Mouse (Mus musculus) MEL (cell line): ENCODE measurements at regions not wholly inside any gene's neighbourhood (a gene's known extent, or its start where the extent isn't known, plus 50 kb on each side); places are given as distances from the start of the nearest gene placed in this dataset.

Experiments
- DNase-seq: peaks from one replicate; pipeline ENCODE4 v3.0.0; 2011; ENCODE audit warnings: low read depth, low spot score
- H3K27ac ChIP-seq: 2 replicates; pipeline ENCODE4 v1.5.1; 2012; ENCODE audit warnings: low read depth, mild to moderate bottlenecking, control low read depth, low read length, moderate library complexity; ENCODE audit not compliant: control insufficient read depth
- H3K27me3 ChIP-seq, 2 experiments: fragments of 150-350 bp in 1 of 2; sonication (generic) in 1 of 2; 2 replicates each; pipeline ENCODE4 v1.6.1; 2012; ENCODE audit warnings: low read length in 2 of 2, mild to moderate bottlenecking in 2 of 2, improper control_type of control experiment in 1 of 2, moderate library complexity in 1 of 2; ENCODE audit not compliant: insufficient read depth in 2 of 2, control insufficient read depth in 1 of 2
- H3K36me3 ChIP-seq, 2 experiments: 2 replicates each; pipeline ENCODE4 v1.6.1; 2012 to 2014; ENCODE audit warnings: low read length in 2 of 2, improper control_type of control experiment in 1 of 2, inconsistent platforms in 1 of 2, mild to moderate bottlenecking in 1 of 2; ENCODE audit not compliant: insufficient read depth in 2 of 2, control insufficient read depth in 1 of 2
- H3K4me1 ChIP-seq, 2 experiments: fragments of 150-350 bp in 1 of 2; sonication (generic) in 1 of 2; 2 replicates each; pipeline ENCODE4 v1.6.1; 2012; ENCODE audit warnings: low read length in 2 of 2, improper control_type of control experiment in 1 of 2, mild to moderate bottlenecking in 1 of 2; ENCODE audit not compliant: insufficient read depth in 2 of 2, control insufficient read depth in 1 of 2
- H3K4me3 ChIP-seq, 2 experiments: fragments of 150-350 bp in 1 of 2; sonication (generic) in 1 of 2; 2 replicates each; pipeline ENCODE4 v1.5.1; 2012; ENCODE audit warnings: low read depth in 2 of 2, low read length in 2 of 2, mild to moderate bottlenecking in 2 of 2, moderate library complexity in 2 of 2, control low read depth in 1 of 2, improper control_type of control experiment in 1 of 2; ENCODE audit not compliant: control insufficient read depth in 1 of 2, insufficient read depth in 1 of 2
- H3K79me2 ChIP-seq: 2 replicates; pipeline ENCODE4 v1.6.1; 2012; ENCODE audit warnings: mild to moderate bottlenecking, low read length, moderate library complexity; ENCODE audit not compliant: control insufficient read depth, poor library complexity, insufficient read depth
- H3K9ac ChIP-seq: 2 replicates; pipeline ENCODE4 v1.6.1; 2012; ENCODE audit warnings: low read depth, mild to moderate bottlenecking, control low read depth, low read length, moderate library complexity; ENCODE audit not compliant: control insufficient read depth, poor library complexity, severe bottlenecking
- H3K9me3 ChIP-seq: fragments of 150-350 bp; sonication (generic); replicated peaks from 2 replicates; pipeline ENCODE4 v1.6.1; 2012; ENCODE audit warnings: mild to moderate bottlenecking, low read length, improper control_type of control experiment, moderate library complexity; ENCODE audit not compliant: insufficient read depth
- CHD2 ChIP-seq: IDR thresholded peaks from 2 replicates; pipeline ENCODE4 v1.6.1; 2011; ENCODE audit warnings: low read length, improper control_type of control experiment
- CTCF ChIP-seq, 3 experiments: IDR thresholded peaks in 2 of 3; conservative IDR thresholded peaks in 1 of 3; 2 replicates each; pipeline ENCODE4 v1.5.1; 2011 to 2012; ENCODE audit warnings: low read length in 3 of 3, low read depth in 2 of 3, mild to moderate bottlenecking in 2 of 3, improper control_type of control experiment in 1 of 3, inconsistent platforms in 1 of 3, mixed read lengths in 1 of 3, moderate library complexity in 1 of 3; ENCODE audit not compliant: control insufficient read depth in 1 of 3, insufficient read depth in 1 of 3, poor library complexity in 1 of 3, severe bottlenecking in 1 of 3
- ELF1 ChIP-seq: IDR thresholded peaks from 2 replicates; pipeline ENCODE4 v1.6.1; 2014; ENCODE audit warnings: low read depth, mild to moderate bottlenecking, inconsistent platforms, low read length, improper control_type of control experiment, moderate library complexity
- EP300 ChIP-seq, 2 experiments: IDR thresholded peaks; 2 replicates each; pipeline ENCODE4 v1.6.1; 2011; ENCODE audit warnings: improper control_type of control experiment in 2 of 2, low read length in 2 of 2, low read depth in 1 of 2, mild to moderate bottlenecking in 1 of 2
- GABPA ChIP-seq: IDR thresholded peaks from 2 replicates; pipeline ENCODE4 v1.6.1; 2012; ENCODE audit warnings: low read depth, mild to moderate bottlenecking, inconsistent platforms, low read length, improper control_type of control experiment, moderate library complexity
- HCFC1 ChIP-seq: IDR thresholded peaks from 2 replicates; pipeline ENCODE4 v1.6.1; 2012; ENCODE audit warnings: low read depth, mild to moderate bottlenecking, inconsistent platforms, low read length, improper control_type of control experiment, moderate library complexity
- JUND ChIP-seq: IDR thresholded peaks from 2 replicates; pipeline ENCODE4 v1.6.1; 2011; ENCODE audit warnings: low read depth, mild to moderate bottlenecking, improper control_type of control experiment, low read length
- KAT2A ChIP-seq: conservative IDR thresholded peaks from 2 replicates; pipeline ENCODE4 v1.6.1; 2012; ENCODE audit warnings: low read depth, low read length, improper control_type of control experiment, inconsistent platforms
- MAFK ChIP-seq: IDR thresholded peaks from 2 replicates; pipeline ENCODE4 v1.6.1; 2011; ENCODE audit warnings: low read depth, mild to moderate bottlenecking, low read length, improper control_type of control experiment, borderline replicate concordance
- MEF2A ChIP-seq: IDR thresholded peaks from 2 replicates; pipeline ENCODE4 v1.6.1; 2014; ENCODE audit warnings: low read depth, mild to moderate bottlenecking, inconsistent platforms, low read length, improper control_type of control experiment; ENCODE audit not compliant: poor library complexity, insufficient replicate concordance, severe bottlenecking; ENCODE audit errors: extremely low read depth
- MYB ChIP-seq: IDR thresholded peaks from 2 replicates; pipeline ENCODE4 v1.6.1; 2011; ENCODE audit warnings: mild to moderate bottlenecking, low read depth, low read length, improper control_type of control experiment
- MYC ChIP-seq: IDR thresholded peaks from 2 replicates; pipeline ENCODE4 v1.6.1; 2011; ENCODE audit warnings: low read depth, mild to moderate bottlenecking, low read length, improper control_type of control experiment, moderate library complexity
- NELFE ChIP-seq: IDR thresholded peaks from 2 replicates; pipeline ENCODE4 v1.6.1; 2011; ENCODE audit warnings: low read depth, low read length, improper control_type of control experiment
- NRF1 ChIP-seq: IDR thresholded peaks from 2 replicates; pipeline ENCODE4 v1.6.1; 2014; ENCODE audit warnings: low read depth, mild to moderate bottlenecking, inconsistent platforms, low read length, improper control_type of control experiment, moderate library complexity; ENCODE audit not compliant: poor library complexity, insufficient read depth, severe bottlenecking
- POLR2A ChIP-seq, 2 experiments: IDR thresholded peaks; 2 replicates each; pipeline ENCODE4 v1.6.1; 2011 to 2012; ENCODE audit warnings: low read length in 2 of 2, mild to moderate bottlenecking in 2 of 2, control low read depth in 1 of 2, improper control_type of control experiment in 1 of 2, low read depth in 1 of 2, moderate library complexity in 1 of 2; ENCODE audit not compliant: control insufficient read depth in 1 of 2, insufficient read depth in 1 of 2, poor library complexity in 1 of 2
- POLR2AphosphoS2 ChIP-seq: IDR thresholded peaks from 2 replicates; pipeline ENCODE4 v1.6.1; 2011; ENCODE audit warnings: low read length, improper control_type of control experiment
- POLR2AphosphoS5 ChIP-seq: IDR thresholded peaks from 2 replicates; pipeline ENCODE4 v1.6.1; 2012; ENCODE audit warnings: low read depth, borderline replicate concordance, mild to moderate bottlenecking, inconsistent platforms, low read length, moderate library complexity, mixed read lengths
- RCOR1 ChIP-seq: IDR thresholded peaks from 2 replicates; pipeline ENCODE4 v1.6.1; 2012; ENCODE audit warnings: low read depth, mild to moderate bottlenecking, inconsistent platforms, low read length, improper control_type of control experiment
- SIN3A ChIP-seq: IDR thresholded peaks from 2 replicates; pipeline ENCODE4 v1.6.1; 2012; ENCODE audit warnings: low read length, improper control_type of control experiment, inconsistent platforms
- TBP ChIP-seq: IDR thresholded peaks from 2 replicates; pipeline ENCODE4 v1.8.0; 2011; ENCODE audit warnings: low read depth, low read length, improper control_type of control experiment
- TCF12 ChIP-seq: IDR thresholded peaks from 2 replicates; pipeline ENCODE4 v1.6.1; 2014; ENCODE audit warnings: low read depth, mild to moderate bottlenecking, inconsistent platforms, low read length, improper control_type of control experiment, moderate library complexity
- ZC3H11A ChIP-seq: IDR thresholded peaks from 2 replicates; pipeline ENCODE4 v1.6.1; 2012; ENCODE audit warnings: low read depth, mild to moderate bottlenecking, inconsistent platforms, low read length, improper control_type of control experiment
- ZKSCAN1 ChIP-seq: IDR thresholded peaks from 2 replicates; pipeline ENCODE4 v1.6.1; 2012; ENCODE audit warnings: low read depth, mild to moderate bottlenecking, inconsistent platforms, low read length, improper control_type of control experiment, moderate library complexity
- ZMIZ1 ChIP-seq: IDR thresholded peaks from 2 replicates; pipeline ENCODE4 v1.6.1; 2012; ENCODE audit warnings: low read depth, mild to moderate bottlenecking, inconsistent platforms, low read length, improper control_type of control experiment, moderate library complexity
- ZNF384 ChIP-seq: IDR thresholded peaks from 2 replicates; pipeline ENCODE4 v1.6.1; 2012; ENCODE audit warnings: low read depth, mild to moderate bottlenecking, inconsistent platforms, low read length, improper control_type of control experiment

DNA sequence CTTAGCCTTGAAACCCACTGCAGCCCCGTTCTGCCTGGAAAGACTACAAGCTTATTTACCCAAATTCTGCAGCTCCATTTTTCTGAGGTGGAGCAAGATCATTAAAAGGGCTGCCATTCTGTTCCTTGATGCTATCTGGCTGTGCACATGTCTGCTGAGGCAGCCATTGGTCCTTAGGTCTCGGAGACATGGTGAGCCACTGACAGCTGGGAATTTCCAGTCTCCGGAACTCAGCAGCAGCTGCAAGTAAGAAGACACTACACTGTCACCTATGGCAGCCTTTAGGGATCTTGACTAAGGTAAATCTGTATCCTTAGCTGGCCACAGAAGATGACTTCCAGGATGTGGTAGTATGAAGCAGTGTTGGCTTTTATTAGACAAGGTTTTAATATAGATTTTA is 467.9 kb downstream of the Cd83 start:
- Histone ChIP-seq H3K27ac (no peak overlapping the region), H3K9ac (no peak overlapping the region), H3K4me3 (no peak overlapping the region), H3K9me3 (no peaks in the 10 kb centered on the region), H3K36me3 (no peaks in the 10 kb centered on the region), H3K79me2 (no peaks in the 10 kb centered on the region), H3K27me3 (no peaks in the 10 kb centered on the region), H3K4me1 (no peaks in the 10 kb centered on the region)
- no peak for DNase-seq
- TF ChIP-seq NELFE (no peak), GABPA (no peak), ZKSCAN1 (no peak), TBP (no peak), MEF2A (no peak), NRF1 (no peak), SIN3A (no peak), MYC (no peak), MYB (no peak), ZMIZ1 (no peak)

GRCm38 (mm10) chr13:44258422-44258821 is 470.9 kb upstream of the Jarid2 start:
- TF ChIP-seq CHD2 (no peak), ZNF384 (no peak), EP300 (IDR thresholded peaks at IDR 0.05; ENCODE audit: low read depth in 1 of 2, low read length in 2 of 2) (no peak), POLR2AphosphoS2 (no peak), MAFK (no peak), CTCF (IDR thresholded peaks at IDR 0.05 in 2 of 3, conservative IDR thresholded peaks at IDR 0.05 in 1 of 3; ENCODE audit: control insufficient read depth in 1 of 3, insufficient read depth in 1 of 3, low read depth in 2 of 3, low read length in 3 of 3, poor library complexity in 1 of 3, severe bottlenecking in 1 of 3) (no peak), GABPA (no peak), RCOR1 (no peak), HCFC1 (no peak), POLR2AphosphoS5 (no peak), ZC3H11A (no peak), POLR2A (IDR thresholded peaks at IDR 0.05; ENCODE audit: control insufficient read depth in 1 of 2, insufficient read depth in 1 of 2, low read depth in 1 of 2, low read length in 2 of 2, poor library complexity in 1 of 2) (no peak), JUND (no peak), KAT2A (no peak), ELF1 (no peak), TCF12 (no peak), NRF1 (no peak)
- no peak overlapping the region for H3K4me3 ChIP-seq
- H3K4me1 ChIP-seq = no peaks in the 10 kb centered on the region
- H3K36me3 ChIP-seq = no peaks in the 10 kb centered on the region
- H3K79me2 ChIP-seq = no peaks in the 10 kb centered on the region
- H3K9me3 ChIP-seq = no peaks in the 10 kb centered on the region
- DNase-seq = no peak
- H3K27ac ChIP-seq = no peak overlapping the region
- no peaks in the 10 kb centered on the region; a peak in 1 of 4 replicates for H3K27me3 ChIP-seq
- no peak overlapping the region for H3K9ac ChIP-seq
